Mouse (Mus musculus) left cerebral cortex, adult 2 months (tissue): ENCODE measurements around the gene Ints5. TPM values are rescaled to one million over a fixed set of nuclear protein-coding genes. Genes with fewer than 3 reads are reported as not detected.
A peak's percentile ranks its signal among the peaks of the same experiment; 100 is the strongest.

Experiments
- DNase-seq, 2 experiments: peaks; one replicate each; pipeline ENCODE4 v3.0.0; 2021 to 2022; ENCODE audit warnings: low spot score in 2 of 2, mixed read lengths in 1 of 2; ENCODE audit errors: extremely low spot score in 1 of 2
- H3K27ac ChIP-seq: fragments of 200-600 bp; 2 replicates; pipeline ENCODE4 v1.8.1; 2022
- H3K4me3 ChIP-seq: fragments of 200-600 bp; 2 replicates; pipeline ENCODE4 v1.8.1; 2022
- CTCF ChIP-seq: fragments of 200-600 bp; IDR thresholded peaks from 2 replicates; pipeline ENCODE4 v1.8.1; 2022; ENCODE audit warnings: antibody characterized with exemption, mild to moderate bottlenecking, moderate library complexity
- intact Hi-C: fragments of 180-260 bp; cut with DNase I; formaldehyde crosslinking; loops from one replicate; pipeline ENCODE4 v1.15.1; 2025
- total RNA-seq, 2 experiments: library from RNA; stranded (reverse); gene quantifications; 2 replicates each; pipeline ENCODE4 v1.2.3; 2021

The Ints5 gene
- total RNA-seq, 2 experiments from 2014 or later: 21.7 to 22.9 TPM

GRCm38 (mm10) chr19:8870838-8871237 is 22.0 kb upstream of the Ints5 start:
- TF ChIP-seq CTCF: no peak
- intact Hi-C loops: loop anchor here (1.0 kb wide), 1 partner anchor 52 kb away; the partner anchor contains the start of gene Ttc9c
- H3K27ac ChIP-seq: peak overlapping the region; percentile 82

GRCm38 (mm10) chr19:8871267-8872186 is 21.3 kb upstream of the Ints5 start, which contains the start of gene Ubxn1:
Gene Ubxn1 (plus strand): TSS chr19:8871496.
- Histone ChIP-seq H3K27ac (peak within 1 kb of the TSS; percentile 82), H3K4me3 (peak within 1 kb of the TSS; percentile 88)
- intact Hi-C loops: loop anchor here (1.0 kb wide), 1 partner anchor 52 kb away; the partner anchor contains the start of gene Ttc9c
- DNase-seq: peak; percentile 97 to 99
- TF ChIP-seq CTCF: no peak

More at GRCm38 (mm10) chr19:8870838-8871237, 22.0 kb upstream of the Ints5 start:
- H3K4me3 ChIP-seq: peak overlapping the region; percentile 88
- DNase-seq: no peak

DNA sequence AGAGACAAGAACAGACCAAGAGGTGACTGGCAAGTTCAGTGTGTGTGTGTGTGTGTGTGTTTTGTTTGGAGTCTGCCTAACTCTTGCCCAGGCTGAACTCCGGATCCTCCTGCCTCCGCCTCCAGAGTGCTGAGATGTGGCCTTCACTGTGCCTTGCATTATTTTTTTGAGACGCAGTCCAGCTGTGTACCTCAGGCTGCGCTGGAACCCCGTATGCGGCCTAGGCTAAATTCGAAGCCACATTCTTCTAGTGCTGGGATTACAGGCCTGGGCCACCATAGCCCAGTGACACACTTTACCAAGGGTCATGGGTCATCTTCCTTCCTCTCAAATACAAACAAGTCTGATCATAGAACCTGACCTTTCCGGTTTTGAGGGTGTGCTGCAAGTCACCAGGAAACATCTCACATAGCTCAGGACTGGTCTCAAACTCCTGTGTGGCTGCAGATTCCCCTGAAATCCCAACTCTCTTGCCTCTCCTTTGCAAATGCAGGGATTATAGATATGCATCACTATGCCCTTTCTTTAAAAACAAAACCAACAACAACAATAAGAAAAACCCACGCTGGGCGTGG is 20.5 kb upstream of the Ints5 start:
- intact Hi-C loops: no loop called here
- Histone ChIP-seq H3K4me3 (peak overlapping the region; percentile 88), H3K27ac (no peak overlapping the region; the same call in 1 of the 2 replicates)
- DNase-seq: no peak
- no peak for TF ChIP-seq CTCF

GRCm38 (mm10) chr19:8875031-8875430 is 17.8 kb upstream of the Ints5 start:
- H3K4me3 ChIP-seq: no peak overlapping the region
- no peak for TF ChIP-seq CTCF
- H3K27ac ChIP-seq: no peak overlapping the region
- no peak for DNase-seq
- intact Hi-C loops: no loop called here

- intact Hi-C loops: no loop called here
- no peak for TF ChIP-seq CTCF
Measured at GRCm38 (mm10) chr19:8880311-8881033, 12.3 kb upstream of the Ints5 start, which contains the start of gene Uqcc3. Gene Uqcc3 (minus strand): TSS chr19:8880923.

DNA sequence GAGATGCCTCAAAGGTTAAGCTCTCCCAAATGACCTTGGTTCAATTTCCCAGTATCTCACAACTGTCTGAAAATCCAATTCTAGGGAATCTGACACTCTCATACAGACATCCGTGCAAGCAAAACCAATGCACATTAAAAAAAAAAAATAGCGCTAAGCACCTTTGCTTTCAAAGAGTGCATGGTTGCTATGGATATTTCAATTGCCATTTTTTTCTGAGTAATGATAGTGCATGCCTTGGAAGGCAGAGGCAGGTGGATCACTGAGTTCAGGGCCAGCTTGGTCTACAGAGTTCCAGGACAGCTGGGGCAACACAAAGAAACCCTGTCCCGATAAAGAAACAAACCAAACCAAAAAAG is 11.8 kb upstream of the Ints5 start:
- peak overlapping the region; percentile 95 for H3K27ac ChIP-seq
- intact Hi-C loops: no loop called here
- DNase-seq: no peak
- no peak for TF ChIP-seq CTCF
- H3K4me3 ChIP-seq: peak overlapping the region; percentile 90

More at GRCm38 (mm10) chr19:8880311-8881033, 12.3 kb upstream of the Ints5 start, which contains the start of gene Uqcc3:
- DNase-seq: peak; percentile 86
- Histone ChIP-seq H3K4me3 (peak within 1 kb of the TSS; percentile 90), H3K27ac (peak within 1 kb of the TSS; percentile 95)

GRCm38 (mm10) chr19:8883616-8884015 is 9.2 kb upstream of the Ints5 start, which contains the start of the genes Lbhd1 and Gm49403:
Gene Lbhd1 (plus strand): TSS chr19:8883732.
Gene Gm49403 (plus strand): TSS chr19:8883930.
- no peak for TF ChIP-seq CTCF
- no peak for DNase-seq
- intact Hi-C loops: no loop called here
- Histone ChIP-seq H3K4me3 (no peak within 1 kb of the TSS), H3K27ac (no peak within 1 kb of the TSS)

- intact Hi-C loops: loop anchor here (5.0 kb wide), 1 partner anchor 45 kb away; no protein-coding TSS in a partner anchor
- no peak overlapping the region for H3K4me3 ChIP-seq
- DNase-seq: no peak
- TF ChIP-seq CTCF: no peak
- no peak overlapping the region for H3K27ac ChIP-seq
Measured at GRCm38 (mm10) chr19:8886916-8887584, 5.8 kb upstream of the Ints5 start.

- intact Hi-C loops: loop anchor here (5.0 kb wide), 1 partner anchor 46 kb away; no protein-coding TSS in a partner anchor
- peak overlapping the region; percentile 84 for H3K27ac ChIP-seq
- no peak for TF ChIP-seq CTCF
- no peak for DNase-seq
- H3K4me3 ChIP-seq: peak overlapping the region; percentile 81
Measured at GRCm38 (mm10) chr19:8887585-8888463, 5.0 kb upstream of the Ints5 start.
